Mouse (Mus musculus): ENCODE measurements around the gene Cep170.

DNA sequence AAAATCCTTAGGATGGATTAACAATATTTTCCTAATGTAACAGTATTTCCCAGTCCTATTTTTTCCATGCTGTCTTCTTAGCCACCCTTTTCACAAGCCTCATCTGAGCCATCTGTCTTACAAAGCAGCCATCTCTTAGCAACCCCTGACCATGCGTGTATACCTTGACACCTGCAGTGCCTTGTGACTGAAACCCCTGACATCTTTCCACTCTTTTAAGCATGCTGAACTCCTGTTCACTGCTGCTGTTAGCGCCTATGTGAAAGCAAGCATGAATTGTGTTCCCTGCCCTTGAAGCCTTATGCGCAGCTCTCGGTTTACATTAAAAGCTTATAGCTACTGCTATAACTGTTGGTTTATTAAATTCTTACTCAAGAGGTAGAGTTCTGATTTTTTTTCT is 11.2 kb upstream of the Cep170 start:
- TF ChIP-seq GATA1 (IDR thresholded peaks at IDR 0.05; ENCODE audit: borderline replicate concordance, low read length), result no peak
- TF ChIP-seq CTCF (IDR thresholded peaks at IDR 0.05; ENCODE audit: low read depth, low read length), result no peak
